22 mouse cellular contexts compared by ENCODE assay signal in the genomic region with DNA sequence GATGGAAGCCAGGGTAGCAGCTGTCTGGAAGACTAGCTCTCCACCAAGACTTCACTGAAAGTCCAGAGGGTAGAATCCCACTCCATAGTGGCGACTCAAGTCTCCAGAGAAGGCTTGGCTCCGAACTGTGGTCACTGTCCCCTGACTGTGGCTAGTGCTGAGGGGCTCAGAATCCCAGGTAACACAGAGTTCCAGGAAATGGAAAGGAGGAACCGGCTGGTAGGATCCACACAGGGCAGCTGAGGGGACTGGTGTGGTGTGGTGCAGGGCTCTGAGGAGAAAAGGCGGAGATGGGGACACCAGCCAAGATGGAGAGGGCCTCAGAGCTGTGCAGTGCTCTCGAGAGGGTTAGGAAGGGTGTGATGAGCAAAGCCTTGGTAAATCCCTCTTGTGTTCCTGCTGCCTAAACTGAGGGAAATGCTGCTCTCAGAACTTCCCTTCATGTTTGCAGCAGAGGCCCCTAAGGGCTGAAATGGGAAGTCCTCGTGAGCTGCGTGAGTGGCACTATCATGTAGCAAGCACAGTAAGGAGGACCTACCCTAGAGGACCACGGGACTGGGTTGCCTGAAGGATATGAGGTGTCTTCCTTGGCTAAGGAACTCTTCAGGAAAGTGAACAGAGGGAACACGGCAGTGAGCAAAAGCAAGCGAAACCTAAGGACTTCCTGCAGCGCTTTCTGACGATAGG.
DNase-seq lines count a peak whose midpoint lies in the region; ATAC-seq and TF ChIP-seq lines count a peak whose summit lies in the region.
"Had no signal": no experiment of that assay in that cellular context is flagged by ENCODE, and none has a peak within 500 bp of the region (broad histone marks: within the 10 kb centered on the region; RNA-seq: fewer than 3 reads in every experiment).

No protein-coding gene starts in this region.

- H3K4me2 ChIP-seq in forebrain, postnatal 0 days (ENCODE audit: low read depth): no peak overlapping the region
- no peak overlapping the region for H3K4me2 ChIP-seq in stomach, postnatal 0 days (replicated peaks; ENCODE audit: low read depth)
- H3K4me2 ChIP-seq: embryonic facial prominence, embryonic 13.5 days; forebrain, embryonic 13.5 days; heart, embryonic 13.5 days; hindbrain, embryonic 12.5 days had no signal

- no peak overlapping the region for H3K4me3 ChIP-seq in forebrain, embryonic 10.5 days
- no peak overlapping the region for H3K4me3 ChIP-seq in forebrain, postnatal 0 days (ENCODE audit: low read depth, low read length)
- H3K4me3 ChIP-seq in liver, adult 2 months (ENCODE audit: insufficient read depth, low read depth, low read length): no peak overlapping the region
- no peak overlapping the region for H3K4me3 ChIP-seq in macrophage (ENCODE audit: inconsistent target)
- no peak overlapping the region for H3K4me3 ChIP-seq in stomach, postnatal 0 days (ENCODE audit: low read depth, low read length)
- H3K4me3 ChIP-seq: embryonic facial prominence, embryonic 13.5 days; forebrain, embryonic 13.5 days; heart, adult 2 months; heart, embryonic 13.5 days; hindbrain, embryonic 12.5 days had no signal

- no peaks in the 10 kb centered on the region for H3K79me2 ChIP-seq in liver, adult 2 months (ENCODE audit: control insufficient read depth, insufficient read depth, low read length)
- H3K79me2 ChIP-seq in macrophage (ENCODE audit: inconsistent target): no peaks in the 10 kb centered on the region

- TF ChIP-seq POLR2A in liver, adult 2 months (IDR thresholded peaks at IDR 0.05; ENCODE audit: extremely low read depth, insufficient read depth, low read length): no peak

- peaks cover 13% of the 10 kb centered on the region for H3K4me1 ChIP-seq in forebrain, embryonic 10.5 days
- H3K4me1 ChIP-seq in forebrain, postnatal 0 days (ENCODE audit: insufficient read depth): peaks cover 10% of the 10 kb centered on the region; the same call in 1 of the 2 replicates
- H3K4me1 ChIP-seq in liver, adult 2 months (ENCODE audit: control insufficient read depth, insufficient read depth, low read length): peaks cover 3% of the 10 kb centered on the region; the same call in 1 of the 2 replicates
- peaks cover 5% of the 10 kb centered on the region for H3K4me1 ChIP-seq in stomach, postnatal 0 days (replicated peaks; ENCODE audit: control insufficient read depth, insufficient read depth)

- 0 out of 2 replicates have a peak overlapping the region, but pooled peaks have one; percentile 30 for H3K27ac ChIP-seq in forebrain, embryonic 10.5 days
- H3K27ac ChIP-seq in forebrain, postnatal 0 days (ENCODE audit: low read depth, low read length): no peak overlapping the region
- H3K27ac ChIP-seq in liver, adult 2 months (replicated peaks; ENCODE audit: insufficient read depth, low read depth, low read length): no peak overlapping the region
- peak overlapping the region; percentile 62 for H3K27ac ChIP-seq in macrophage
- no peak overlapping the region for H3K27ac ChIP-seq in stomach, postnatal 0 days (replicated peaks)
- H3K27ac ChIP-seq: embryonic facial prominence, embryonic 13.5 days; forebrain, embryonic 13.5 days; heart, adult 2 months; heart, embryonic 13.5 days; hindbrain, embryonic 12.5 days had no signal

- 85% methylated on average over 12 of the region's 12 CpGs for WGBS in forebrain, embryonic 10.5 days
- 88% methylated on average over 12 of the region's 12 CpGs for WGBS in forebrain, postnatal 0 days
- WGBS in liver, adult 2 months: 82% methylated on average over 12 of the region's 12 CpGs
- WGBS in macrophage (ENCODE audit: missing documents): 44% methylated on average over 12 of the region's 12 CpGs
- WGBS in stomach, postnatal 0 days: 70% methylated on average over 12 of the region's 12 CpGs

- TF ChIP-seq CTCF in forebrain, postnatal 0 days (IDR thresholded peaks at IDR 0.05; ENCODE audit: low read depth): no peak
- no peak for TF ChIP-seq CTCF in liver, adult 2 months (IDR thresholded peaks at IDR 0.05; ENCODE audit: low read depth, low read length)
- peak; percentile 16; the same call in 1 of the 2 replicates for TF ChIP-seq CTCF in stomach, postnatal 0 days (IDR thresholded peaks at IDR 0.05; ENCODE audit: low read depth)

- ATAC-seq in forebrain, postnatal 0 days: no peak
- no peak for ATAC-seq in stomach, postnatal 0 days (ENCODE audit: low FRiP score, low TSS enrichment)
- ATAC-seq: CD4-positive, CD25-positive, alpha-beta regulatory T cell, adult 4 months; forebrain, embryonic 13.5 days; hindbrain, embryonic 16.5 days had no signal

- H3K9ac ChIP-seq in forebrain, postnatal 0 days: no peak overlapping the region
- H3K9ac ChIP-seq in liver, adult 2 months (ENCODE audit: low read depth, low read length): no peak overlapping the region
- H3K9ac ChIP-seq in stomach, postnatal 0 days (ENCODE audit: low read length): no peak overlapping the region
- H3K9ac ChIP-seq: embryonic facial prominence, embryonic 13.5 days; forebrain, embryonic 13.5 days; heart, embryonic 13.5 days; hindbrain, embryonic 12.5 days had no signal

- peaks cover 12% of the 10 kb centered on the region; the same call in 1 of the 2 replicates for H3K27me3 ChIP-seq in forebrain, embryonic 10.5 days (ENCODE audit: poor library complexity, severe bottlenecking)
- H3K27me3 ChIP-seq in forebrain, postnatal 0 days (ENCODE audit: insufficient read depth, low read length): no peaks in the 10 kb centered on the region
- no peaks in the 10 kb centered on the region for H3K27me3 ChIP-seq in liver, adult 2 months (ENCODE audit: control insufficient read depth, insufficient read depth, low read length)
- H3K27me3 ChIP-seq in stomach, postnatal 0 days (ENCODE audit: control insufficient read depth, insufficient read depth, low read length): no peaks in the 10 kb centered on the region
- H3K27me3 ChIP-seq: embryonic facial prominence, embryonic 13.5 days; forebrain, embryonic 13.5 days; heart, embryonic 13.5 days; hindbrain, embryonic 12.5 days had no signal

- no peak for DNase-seq in forebrain, embryonic 10.5 days (ENCODE audit: extremely low spot score, low spot score)
- DNase-seq in forebrain, postnatal 0 days: no peak
- DNase-seq in liver, adult 2 months (ENCODE audit: extremely low read depth, low read depth, low spot score): peak; percentile 5
- no peak for DNase-seq in liver
- DNase-seq in stomach, postnatal 0 days (ENCODE audit: low spot score): no peak
- DNase-seq in spleen, postnatal 14 days (ENCODE audit: low spot score in 2 of 2): no peak
- DNase-seq: adrenal gland, postnatal 10 days; B cell, adult 2 months; cerebellum, adult 18-20 months; cerebellum, adult 9-11 months; cerebellum, postnatal 36 days; gastrocnemius, postnatal 36 days; heart, adult 2 months; heart, postnatal 4 days had no signal

- no peak for TF ChIP-seq EP300 in stomach, postnatal 0 days (optimal IDR thresholded peaks at IDR 0.05)

- no peaks in the 10 kb centered on the region for H3K9me3 ChIP-seq in forebrain, embryonic 10.5 days
- H3K9me3 ChIP-seq in forebrain, postnatal 0 days (ENCODE audit: low read length): no peaks in the 10 kb centered on the region
- no peaks in the 10 kb centered on the region for H3K9me3 ChIP-seq in stomach, postnatal 0 days (ENCODE audit: control insufficient read depth, low read length)
- H3K9me3 ChIP-seq: embryonic facial prominence, embryonic 13.5 days; forebrain, embryonic 13.5 days; G1E; heart, embryonic 13.5 days; hindbrain, embryonic 12.5 days had no signal

- no peaks in the 10 kb centered on the region for H3K36me3 ChIP-seq in forebrain, embryonic 10.5 days (replicated peaks)
- H3K36me3 ChIP-seq in forebrain, postnatal 0 days (ENCODE audit: insufficient read depth): no peaks in the 10 kb centered on the region
- no peaks in the 10 kb centered on the region for H3K36me3 ChIP-seq in liver, adult 2 months (ENCODE audit: control insufficient read depth, insufficient read depth, low read length)
- H3K36me3 ChIP-seq in macrophage (ENCODE audit: inconsistent target): no peaks in the 10 kb centered on the region
- H3K36me3 ChIP-seq in stomach, postnatal 0 days (ENCODE audit: control insufficient read depth, insufficient read depth, low read length): no peaks in the 10 kb centered on the region
- H3K36me3 ChIP-seq: embryonic facial prominence, embryonic 13.5 days; G1E; heart, embryonic 13.5 days; hindbrain, embryonic 12.5 days had no signal

Comparison
In these comparisons a context has a peak if more than half of its experiments do, and no peak if none do; other contexts are left out.
1. H3K27ac ChIP-seq: peak in forebrain, embryonic 10.5 days (single experiment) and macrophage (single experiment); none in forebrain, postnatal 0 days (single experiment), liver, adult 2 months (single experiment) and stomach, postnatal 0 days (single experiment).